Mouse (Mus musculus): ENCODE data around the gene Plin4.

- no peak for TF ChIP-seq CTCF (IDR thresholded peaks at IDR 0.05; ENCODE audit: borderline replicate concordance, control insufficient read depth, extremely low read depth, insufficient read depth, low read length, poor library complexity)
- no peak for TF ChIP-seq POLR2A (IDR thresholded peaks at IDR 0.05; ENCODE audit: control insufficient read depth, extremely low read depth, insufficient read depth, low read length, poor library complexity)
Measured at GRCm38 (mm10) chr17:56149897-56150296, 40.3 kb upstream of the Plin4 start.

Data from thymus, adult 2 months (tissue).